Mouse (Mus musculus): ENCODE data around the gene Ifit1bl1. TPM values are rescaled to one million over a fixed set of nuclear protein-coding genes. Genes with fewer than 3 reads are reported as not detected.
"Not testable (repeated sequence)": the region's sequence is repeated elsewhere in the genome, so short reads cannot be mapped to it uniquely, and the experiment has no call there.

Ifit1bl1 gene
- polyA plus RNA-seq (2012; ENCODE audit: insufficient read depth, insufficient read length, low replicate concordance, missing spikeins): not detected in 2 replicates

GRCm38 (mm10) chr19:34601888-34602287 is at the start of gene Ifit1bl1:
Ifit1bl1 (minus strand) TSS chr19:34601956.
- WGBS: 73% methylated on average over 1 of the region's 1 CpGs
- H3K4me1 ChIP-seq (ENCODE audit: control insufficient read depth, insufficient read depth, low read length); H3K27ac ChIP-seq (ENCODE audit: insufficient read depth, low read depth, low read length); H3K4me3 ChIP-seq (ENCODE audit: insufficient read depth, low read depth, low read length): not testable (repeated sequence)

- TF ChIP-seq CTCF (IDR thresholded peaks at IDR 0.05; ENCODE audit: insufficient read depth, low read depth, low read length) (no peak), POLR2A (IDR thresholded peaks at IDR 0.05; ENCODE audit: insufficient read depth, low read depth, low read length) (no peak)
- H3K27ac ChIP-seq (ENCODE audit: insufficient read depth, low read depth, low read length): no peak overlapping the region
- no peaks in the 10 kb centered on the region for H3K4me1 ChIP-seq (ENCODE audit: control insufficient read depth, insufficient read depth, low read length)
- no peak overlapping the region for H3K4me3 ChIP-seq (ENCODE audit: insufficient read depth, low read depth, low read length)
- WGBS: 90% methylated on average over 6 of the region's 6 CpGs
These were observed 49.2 kb upstream of the Ifit1bl1 start for GRCm38 (mm10) chr19:34650997-34651396.

DNA sequence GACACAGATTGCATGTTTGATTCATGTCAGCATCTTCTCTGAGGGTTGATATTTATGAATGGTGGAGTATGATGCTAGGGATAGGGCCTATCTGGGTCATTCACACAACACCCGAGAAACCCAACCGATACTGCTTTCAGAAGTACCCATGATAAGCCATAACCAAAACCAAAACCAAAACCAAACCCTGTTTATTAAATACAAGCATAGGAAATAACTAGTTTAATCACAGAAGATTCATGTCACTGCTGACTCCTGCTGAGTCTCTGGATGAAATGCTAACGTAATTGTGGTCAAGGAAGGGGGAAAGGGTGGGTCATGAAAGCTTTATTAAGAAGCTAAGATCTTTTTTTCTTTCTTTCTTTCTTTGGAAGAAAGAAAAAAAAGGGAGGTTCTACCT is 48.5 kb upstream of the Ifit1bl1 start:
- 93% methylated on average over 3 of the region's 3 CpGs for WGBS
- Histone ChIP-seq H3K4me1 (ENCODE audit: control insufficient read depth, insufficient read depth, low read length) (no peaks in the 10 kb centered on the region), H3K27ac (ENCODE audit: insufficient read depth, low read depth, low read length) (no peak overlapping the region), H3K4me3 (ENCODE audit: insufficient read depth, low read depth, low read length) (no peak overlapping the region)
- no peak for TF ChIP-seq CTCF (IDR thresholded peaks at IDR 0.05; ENCODE audit: insufficient read depth, low read depth, low read length)
- TF ChIP-seq POLR2A (IDR thresholded peaks at IDR 0.05; ENCODE audit: insufficient read depth, low read depth, low read length): no peak

GRCm38 (mm10) chr19:34647630-34648029 is 45.9 kb upstream of the Ifit1bl1 start:
- WGBS: 92% methylated on average over 8 of the region's 8 CpGs

DNA sequence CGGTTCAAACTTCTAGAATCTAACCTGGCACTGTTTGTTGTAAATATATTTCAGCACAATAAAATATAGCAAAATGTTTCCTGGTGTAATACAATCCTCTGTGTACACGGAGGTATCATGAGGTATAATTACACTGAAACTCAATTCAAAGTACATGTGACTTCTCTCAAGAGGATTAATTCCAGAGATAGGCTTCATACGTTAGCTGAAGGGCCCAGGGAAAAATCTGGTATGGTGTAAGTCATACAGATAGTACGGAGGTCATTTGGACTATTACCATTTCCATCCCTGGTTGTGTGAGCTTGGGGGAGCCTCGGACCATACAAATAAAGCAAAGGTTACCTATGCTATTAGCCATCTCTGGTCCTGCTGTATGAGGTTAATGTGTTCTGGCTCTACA is 40.9 kb upstream of the Ifit1bl1 start:
- WGBS: 83% methylated on average over 5 of the region's 5 CpGs

More at GRCm38 (mm10) chr19:34647630-34648029, 45.9 kb upstream of the Ifit1bl1 start:
- H3K4me3 ChIP-seq (ENCODE audit: insufficient read depth, low read depth, low read length); H3K27ac ChIP-seq (ENCODE audit: insufficient read depth, low read depth, low read length); H3K4me1 ChIP-seq (ENCODE audit: control insufficient read depth, insufficient read depth, low read length): not testable (repeated sequence)

DNA sequence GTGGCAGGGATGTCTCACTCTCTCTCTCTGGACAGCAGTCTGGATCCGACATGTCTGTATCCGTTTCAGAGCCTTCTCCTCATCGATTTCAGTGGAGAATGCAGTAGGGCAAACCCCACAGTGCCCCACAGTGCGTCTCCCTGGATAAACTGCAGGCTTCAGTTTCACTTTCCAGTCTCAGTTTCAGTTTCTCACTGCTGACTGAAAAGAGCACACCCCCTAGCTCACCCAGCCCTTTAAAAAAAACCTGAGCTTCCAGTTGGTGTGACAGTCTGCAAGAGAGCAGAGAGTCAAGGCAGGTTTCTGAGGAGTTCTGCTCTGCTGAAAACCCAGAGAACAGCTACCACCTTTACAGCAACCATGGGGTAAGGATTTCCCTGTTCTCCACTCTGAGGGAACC is 38.9 kb upstream of the Ifit1bl1 start, which contains the start of the genes Ifit1bl2 and Ifit1:
Gene Ifit1bl2, minus strand, starts transcription at position 121 of the 400 bp plus-strand sequence.
Gene Ifit1, plus strand, starts transcription at position 249 of the 400 bp plus-strand sequence.
- Histone ChIP-seq H3K27ac (ENCODE audit: insufficient read depth, low read depth, low read length) (no peak within 1 kb of the TSS), H3K4me3 (ENCODE audit: insufficient read depth, low read depth, low read length) (no peak within 1 kb of the TSS), H3K4me1 (ENCODE audit: control insufficient read depth, insufficient read depth, low read length) (no peaks in the 10 kb centered on the region)
- WGBS: 42% methylated on average over 4 of the region's 4 CpGs
- TF ChIP-seq POLR2A (IDR thresholded peaks at IDR 0.05; ENCODE audit: insufficient read depth, low read depth, low read length) (no peak), CTCF (IDR thresholded peaks at IDR 0.05; ENCODE audit: insufficient read depth, low read depth, low read length) (no peak)

More for the DNA sequence above, 40.9 kb upstream of the Ifit1bl1 start:
- H3K4me1 ChIP-seq (ENCODE audit: control insufficient read depth, insufficient read depth, low read length): no peaks in the 10 kb centered on the region
- H3K27ac ChIP-seq (ENCODE audit: insufficient read depth, low read depth, low read length): no peak overlapping the region
- H3K4me3 ChIP-seq (ENCODE audit: insufficient read depth, low read depth, low read length): no peak overlapping the region
- TF ChIP-seq CTCF (IDR thresholded peaks at IDR 0.05; ENCODE audit: insufficient read depth, low read depth, low read length) (no peak), POLR2A (IDR thresholded peaks at IDR 0.05; ENCODE audit: insufficient read depth, low read depth, low read length) (no peak)

GRCm38 (mm10) chr19:34636933-34637557 is 35.3 kb upstream of the Ifit1bl1 start:
- 17% methylated on average over 3 of the region's 3 CpGs for WGBS
- no peaks in the 10 kb centered on the region for H3K4me1 ChIP-seq (ENCODE audit: control insufficient read depth, insufficient read depth, low read length)
- no peak overlapping the region for H3K4me3 ChIP-seq (ENCODE audit: insufficient read depth, low read depth, low read length)
- H3K27ac ChIP-seq (ENCODE audit: insufficient read depth, low read depth, low read length): no peak overlapping the region
- no peak for TF ChIP-seq CTCF (IDR thresholded peaks at IDR 0.05; ENCODE audit: insufficient read depth, low read depth, low read length)
- TF ChIP-seq POLR2A (IDR thresholded peaks at IDR 0.05; ENCODE audit: insufficient read depth, low read depth, low read length): no peak

- TF ChIP-seq POLR2A (IDR thresholded peaks at IDR 0.05; ENCODE audit: insufficient read depth, low read depth, low read length): no peak
- TF ChIP-seq CTCF (IDR thresholded peaks at IDR 0.05; ENCODE audit: insufficient read depth, low read depth, low read length): no peak
- Histone ChIP-seq H3K4me3 (ENCODE audit: insufficient read depth, low read depth, low read length) (no peak overlapping the region), H3K4me1 (ENCODE audit: control insufficient read depth, insufficient read depth, low read length) (no peaks in the 10 kb centered on the region), H3K27ac (ENCODE audit: insufficient read depth, low read depth, low read length) (no peak overlapping the region)
- 80% methylated on average over 2 of the region's 2 CpGs for WGBS
These were observed 31.7 kb upstream of the Ifit1bl1 start for GRCm38 (mm10) chr19:34633484-34633883.

GRCm38 (mm10) chr19:34631487-34631886 is 29.7 kb upstream of the Ifit1bl1 start:
- no peak overlapping the region for H3K27ac ChIP-seq (ENCODE audit: insufficient read depth, low read depth, low read length)
- H3K4me3 ChIP-seq (ENCODE audit: insufficient read depth, low read depth, low read length): no peak overlapping the region
- no peak for TF ChIP-seq CTCF (IDR thresholded peaks at IDR 0.05; ENCODE audit: insufficient read depth, low read depth, low read length)
- no peak for TF ChIP-seq POLR2A (IDR thresholded peaks at IDR 0.05; ENCODE audit: insufficient read depth, low read depth, low read length)
- no peaks in the 10 kb centered on the region for H3K4me1 ChIP-seq (ENCODE audit: control insufficient read depth, insufficient read depth, low read length)

GRCm38 (mm10) chr19:34627496-34627895 is 25.7 kb upstream of the Ifit1bl1 start:
- Histone ChIP-seq H3K4me1 (ENCODE audit: control insufficient read depth, insufficient read depth, low read length) (no peaks in the 10 kb centered on the region), H3K27ac (ENCODE audit: insufficient read depth, low read depth, low read length) (no peak overlapping the region), H3K4me3 (ENCODE audit: insufficient read depth, low read depth, low read length) (no peak overlapping the region)
- whole genome bisulfite sequencing: 80% methylated on average over 2 of the region's 2 CpGs
- TF ChIP-seq CTCF (IDR thresholded peaks at IDR 0.05; ENCODE audit: insufficient read depth, low read depth, low read length) (no peak), POLR2A (IDR thresholded peaks at IDR 0.05; ENCODE audit: insufficient read depth, low read depth, low read length) (no peak)

Measured in olfactory bulb, adult 2 months (tissue).